Mouse (Mus musculus): ENCODE measurements around the gene Mettl7a2. TPM values are rescaled to one million over a fixed set of nuclear protein-coding genes. Genes with fewer than 3 reads are reported as not detected.
A peak's percentile ranks its signal among the peaks of the same experiment; 100 is the strongest.
"Not testable (repeated sequence)": the region's sequence is repeated elsewhere in the genome, so short reads cannot be mapped to it uniquely, and the experiment has no call there.

The Mettl7a2 gene
- polyA plus RNA-seq, 1 experiment from 2014 or later, result not detected

DNA sequence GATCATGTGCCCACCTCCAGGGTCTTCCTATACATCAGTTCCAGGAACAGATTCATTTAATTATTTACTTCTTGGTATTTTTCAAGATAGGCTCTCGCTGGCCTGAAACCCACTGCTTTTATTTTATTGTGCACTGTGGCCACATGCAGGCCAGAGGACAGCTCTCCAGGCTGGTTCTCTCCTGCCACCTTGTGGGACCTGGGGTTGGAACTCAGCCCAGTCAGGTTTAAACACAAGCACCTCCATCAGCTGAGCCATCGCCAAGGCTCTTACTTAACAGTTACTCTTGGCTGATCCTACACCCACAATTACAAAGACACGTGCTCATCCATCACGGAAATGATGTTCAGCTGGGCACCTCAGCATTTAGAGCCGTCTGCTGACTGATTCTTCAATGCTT lies 31.9 kb upstream of the Mettl7a2 start:
- Histone ChIP-seq H3K4me3 (no peak overlapping the region), H3K9me3 (no peaks in the 10 kb centered on the region), H3K4me2 (no peak overlapping the region), H3K27me3 (no peaks in the 10 kb centered on the region), H3K4me1 (replicated peaks) (no peaks in the 10 kb centered on the region), H3K9ac (no peak overlapping the region), H3K36me3 (no peaks in the 10 kb centered on the region), H3K27ac (replicated peaks) (no peak overlapping the region)
- WGBS, result 48% methylated on average over 5 of the region's 5 CpGs
- no peak for ATAC-seq (ENCODE audit: low read depth)

DNA sequence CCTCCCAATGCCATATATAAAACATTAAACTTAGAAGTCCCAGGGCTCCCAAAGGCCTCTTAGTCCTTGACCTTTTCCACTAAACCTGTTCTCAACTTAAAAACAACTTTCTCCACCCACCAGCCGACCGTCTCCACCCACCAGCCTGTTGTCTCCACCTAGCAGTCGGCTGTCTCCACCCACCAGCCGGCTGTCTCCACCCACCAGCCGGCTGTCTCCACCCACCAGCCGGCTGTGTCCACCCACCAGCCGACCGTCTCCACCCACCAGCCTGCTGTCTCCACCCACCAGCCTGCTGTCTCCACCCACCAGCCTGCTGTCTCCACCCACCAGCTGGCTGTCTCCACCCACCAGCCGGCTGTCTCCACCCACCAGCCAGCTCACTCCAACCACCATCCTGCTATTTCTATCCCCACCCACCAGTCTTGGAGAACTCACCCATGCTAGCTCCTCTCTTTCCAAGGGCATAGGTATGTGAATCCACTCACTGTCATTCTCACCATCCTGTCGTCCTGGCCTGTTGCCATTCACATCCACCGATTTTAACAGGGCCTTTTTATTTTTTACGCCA lies 28.9 kb upstream of the Mettl7a2 start:
- Histone ChIP-seq H3K4me3 (no peak overlapping the region), H3K9me3 (no peaks in the 10 kb centered on the region), H3K4me1 (replicated peaks) (no peaks in the 10 kb centered on the region), H3K9ac (no peak overlapping the region), H3K27ac (replicated peaks) (no peak overlapping the region), H3K36me3 (no peaks in the 10 kb centered on the region), H3K27me3 (no peaks in the 10 kb centered on the region), H3K4me2 (no peak overlapping the region)
- 71% methylated on average over 12 of the region's 12 CpGs for WGBS
- no peak for ATAC-seq (ENCODE audit: low read depth)

DNA sequence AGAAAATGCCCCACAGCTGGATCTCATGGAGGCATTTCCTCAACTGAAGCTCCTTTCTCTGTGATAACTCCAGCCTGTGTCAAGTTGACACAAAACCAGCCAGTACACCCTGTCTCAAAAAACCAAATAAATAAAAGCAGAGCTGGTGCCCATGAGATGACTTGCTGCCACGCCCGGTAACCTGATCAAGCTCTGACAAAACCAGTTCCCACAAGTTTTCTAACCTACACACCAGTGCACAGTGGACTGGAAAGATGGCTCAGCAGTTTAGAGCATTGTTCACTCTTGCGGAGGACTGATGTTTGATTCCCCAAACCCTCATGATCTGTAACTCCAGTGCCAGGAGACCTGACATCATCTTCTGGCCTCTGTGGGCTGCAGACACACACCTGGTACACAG lies 27.8 kb upstream of the Mettl7a2 start:
- no peak overlapping the region for H3K9ac ChIP-seq
- H3K4me1 ChIP-seq (replicated peaks), result peaks cover under 1% of the 10 kb centered on the region; the same call in 1 of the 2 replicates
- H3K36me3 ChIP-seq, result no peaks in the 10 kb centered on the region
- no peak overlapping the region for H3K4me3 ChIP-seq
- no peak overlapping the region for H3K4me2 ChIP-seq
- no peak for ATAC-seq (ENCODE audit: low read depth)
- H3K27ac ChIP-seq (replicated peaks), result no peak overlapping the region
- no peaks in the 10 kb centered on the region for H3K27me3 ChIP-seq
- H3K9me3 ChIP-seq, result no peaks in the 10 kb centered on the region
- WGBS, result 92% methylated on average over 3 of the region's 3 CpGs

DNA sequence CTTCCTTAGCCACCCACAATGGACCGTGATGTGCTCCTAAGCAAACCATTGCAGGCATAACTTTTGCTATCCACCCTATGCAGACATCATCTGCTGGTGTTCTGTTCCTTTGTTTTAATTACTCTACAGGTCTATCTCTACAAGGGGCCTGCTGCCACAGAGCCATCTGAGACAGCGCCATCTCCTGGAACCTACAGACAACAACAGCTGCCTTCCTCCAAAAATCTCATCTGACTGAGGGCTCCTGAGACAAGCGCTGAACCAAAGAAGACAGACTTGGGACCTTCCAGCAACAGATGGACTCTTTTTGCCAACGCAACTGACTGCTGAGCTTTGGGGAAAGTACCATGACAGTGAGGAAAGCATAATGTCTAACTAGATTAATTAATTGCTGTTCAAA lies 24.9 kb upstream of the Mettl7a2 start:
- H3K4me2 ChIP-seq; H3K36me3 ChIP-seq; H3K9ac ChIP-seq; H3K27me3 ChIP-seq; H3K27ac ChIP-seq (replicated peaks); ATAC-seq (ENCODE audit: low read depth); H3K9me3 ChIP-seq; H3K4me3 ChIP-seq; H3K4me1 ChIP-seq (replicated peaks): not testable (repeated sequence)
- 66% methylated on average over 4 of the region's 4 CpGs for WGBS

DNA sequence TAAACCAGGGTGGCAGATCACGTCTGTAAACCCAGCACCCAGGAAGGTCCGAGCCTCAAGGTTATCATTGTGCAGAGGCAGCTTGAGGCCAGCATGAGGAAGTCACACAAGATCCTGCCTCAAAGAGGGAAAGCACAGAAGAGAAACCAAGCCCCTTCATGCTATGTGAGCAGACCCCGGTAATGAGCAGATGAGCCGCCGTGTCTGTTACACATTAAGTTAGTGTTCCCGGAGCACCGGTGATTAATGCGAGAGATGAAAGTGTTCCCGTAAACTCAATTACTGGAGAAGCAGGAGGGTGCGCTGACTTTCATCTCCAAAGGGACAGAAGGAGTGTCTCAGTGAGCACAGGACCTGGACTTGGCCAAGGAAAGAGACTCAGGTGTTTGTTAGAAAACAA lies 23.7 kb upstream of the Mettl7a2 start:
- not testable (repeated sequence) for H3K9ac ChIP-seq; H3K9me3 ChIP-seq; H3K27ac ChIP-seq (replicated peaks); H3K36me3 ChIP-seq; H3K27me3 ChIP-seq; H3K4me3 ChIP-seq; H3K4me2 ChIP-seq; H3K4me1 ChIP-seq (replicated peaks)
- WGBS, result 31% methylated on average over 10 of the region's 10 CpGs
- ATAC-seq (ENCODE audit: low read depth), result 0 out of 2 replicates have a peak, but pooled peaks have one; percentile 23

DNA sequence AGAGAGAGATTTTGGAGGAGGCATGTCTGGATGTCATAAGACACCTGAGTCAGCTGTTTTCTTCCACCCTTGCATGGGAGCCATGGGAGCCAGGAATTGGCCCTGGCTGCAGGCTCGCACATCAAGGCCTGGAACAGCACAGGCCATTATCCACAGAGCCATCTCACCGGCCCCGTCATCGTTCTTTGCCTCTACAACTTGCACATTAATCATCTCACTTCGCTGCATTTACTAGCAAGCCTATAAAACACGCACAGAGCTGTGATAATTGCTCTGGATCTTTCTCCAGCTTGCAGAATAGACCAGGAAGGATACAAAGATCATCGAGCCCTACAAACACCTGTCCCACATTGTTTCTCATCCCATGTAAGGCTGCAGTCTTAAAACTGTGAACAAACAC lies 22.3 kb upstream of the Mettl7a2 start:
- WGBS, result 39% methylated on average over 7 of the region's 7 CpGs
- peaks cover 8% of the 10 kb centered on the region for H3K4me1 ChIP-seq (replicated peaks)
- no peak overlapping the region for H3K4me3 ChIP-seq
- no peak overlapping the region for H3K9ac ChIP-seq
- ATAC-seq (ENCODE audit: low read depth), result no peak
- H3K9me3 ChIP-seq, result no peaks in the 10 kb centered on the region
- no peaks in the 10 kb centered on the region for H3K27me3 ChIP-seq
- peak overlapping the region; percentile 43 for H3K27ac ChIP-seq (replicated peaks)
- no peak overlapping the region for H3K4me2 ChIP-seq
- H3K36me3 ChIP-seq, result no peaks in the 10 kb centered on the region

DNA sequence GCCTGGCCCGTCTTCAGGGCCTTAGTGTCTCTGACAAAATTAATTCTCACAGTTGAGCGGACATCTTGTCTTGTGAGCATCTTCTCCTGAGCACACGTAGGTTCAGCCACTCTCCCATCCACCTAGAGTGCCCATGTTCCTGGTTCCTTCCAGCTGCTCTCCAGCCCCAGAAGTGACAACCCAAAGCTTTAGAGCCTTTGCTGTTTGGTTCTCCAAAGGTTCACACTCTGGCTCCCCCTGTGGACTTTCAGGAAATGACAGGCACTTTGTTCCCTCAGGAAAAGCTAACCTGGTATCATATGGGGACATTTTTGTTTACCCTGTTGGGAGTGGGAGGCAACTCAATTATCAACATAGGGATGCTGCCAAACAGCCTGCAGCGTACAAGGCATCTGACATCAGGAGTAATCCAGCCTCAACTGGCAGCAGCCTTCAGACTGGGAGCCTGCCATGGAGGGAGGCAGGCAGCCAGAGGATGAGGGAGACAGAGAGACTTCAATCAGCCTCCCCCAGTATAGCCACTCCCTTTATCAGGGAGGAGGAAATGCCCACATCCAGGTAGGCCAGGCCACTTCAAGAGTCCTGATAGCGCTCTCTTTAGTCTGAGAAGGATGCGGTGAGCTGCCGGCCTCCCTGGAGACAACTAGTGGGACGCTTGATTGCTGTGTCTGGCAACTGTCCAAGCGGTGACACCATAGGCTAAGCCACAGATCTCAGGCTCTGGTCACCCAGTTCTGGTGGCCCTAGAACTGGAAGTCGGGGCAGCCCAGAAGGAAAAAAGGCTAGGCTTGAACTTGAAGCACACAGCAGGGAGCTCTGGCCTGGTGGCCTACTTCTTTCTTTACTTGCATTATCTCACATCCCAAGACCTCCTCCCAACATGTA lies 20.7 kb upstream of the Mettl7a2 start:
- 58% methylated on average over 3 of the region's 10 CpGs for WGBS
- H3K27ac ChIP-seq (replicated peaks); H3K9me3 ChIP-seq; H3K4me3 ChIP-seq; H3K9ac ChIP-seq; H3K4me1 ChIP-seq (replicated peaks); H3K4me2 ChIP-seq; H3K36me3 ChIP-seq; H3K27me3 ChIP-seq: not testable (repeated sequence)
- ATAC-seq (ENCODE audit: low read depth), result peak; percentile 30; the same call in 1 of the 2 replicates

DNA sequence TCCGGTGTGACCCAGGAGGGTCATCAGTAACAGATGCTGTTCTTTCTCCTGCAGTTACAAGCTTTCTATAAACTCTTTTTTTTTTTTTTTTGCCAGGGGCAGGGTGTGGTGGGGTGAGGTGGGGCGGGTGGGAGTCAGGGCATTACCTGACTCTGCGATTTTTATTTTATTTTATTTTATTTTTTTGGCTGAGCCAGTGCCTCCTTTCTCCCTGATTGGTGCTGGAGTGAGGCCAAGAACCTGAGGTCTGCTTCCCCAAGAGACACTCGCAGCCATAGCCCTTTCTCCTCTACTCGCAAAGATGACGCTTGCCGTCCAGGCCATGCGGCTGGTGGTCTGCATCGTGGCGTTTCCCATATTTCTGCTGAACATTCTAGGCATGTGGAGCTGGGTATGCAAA lies 18.4 kb upstream of the Mettl7a2 start, which contains the start of gene Mettl7a3:
TSS of gene Mettl7a3 (plus strand) at position 301 of the 400 bp plus-strand sequence.
- Histone ChIP-seq H3K4me1 (replicated peaks) (peaks cover 8% of the 10 kb centered on the region), H3K4me2 (no peak within 1 kb of the TSS), H3K9ac (no peak within 1 kb of the TSS), H3K4me3 (no peak within 1 kb of the TSS), H3K36me3 (no peaks in the 10 kb centered on the region), H3K27me3 (no peaks in the 10 kb centered on the region), H3K9me3 (no peaks in the 10 kb centered on the region), H3K27ac (replicated peaks) (no peak within 1 kb of the TSS)
- ATAC-seq (ENCODE audit: low read depth), result no peak
- 62% methylated on average over 10 of the region's 10 CpGs for WGBS

DNA sequence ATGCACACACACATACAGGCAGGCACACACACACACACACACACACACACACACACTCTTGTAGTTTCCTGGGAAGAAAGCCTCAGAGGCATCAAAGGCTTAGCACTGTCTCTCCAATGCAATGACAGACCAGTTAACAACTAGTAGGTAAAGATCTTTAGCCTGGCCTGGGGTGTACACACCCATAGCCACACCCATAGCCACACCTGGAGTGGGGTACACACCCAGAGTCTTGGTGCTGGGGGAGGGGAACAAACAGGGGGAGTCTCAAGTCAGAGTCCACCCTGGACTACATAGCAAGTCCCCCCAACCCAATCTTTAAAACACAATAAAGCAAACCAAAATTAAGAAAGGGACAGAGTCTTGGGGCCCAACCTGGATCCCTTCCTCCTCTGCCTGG lies 15.7 kb upstream of the Mettl7a2 start:
- ATAC-seq (ENCODE audit: low read depth); H3K9me3 ChIP-seq: not testable (repeated sequence)

DNA sequence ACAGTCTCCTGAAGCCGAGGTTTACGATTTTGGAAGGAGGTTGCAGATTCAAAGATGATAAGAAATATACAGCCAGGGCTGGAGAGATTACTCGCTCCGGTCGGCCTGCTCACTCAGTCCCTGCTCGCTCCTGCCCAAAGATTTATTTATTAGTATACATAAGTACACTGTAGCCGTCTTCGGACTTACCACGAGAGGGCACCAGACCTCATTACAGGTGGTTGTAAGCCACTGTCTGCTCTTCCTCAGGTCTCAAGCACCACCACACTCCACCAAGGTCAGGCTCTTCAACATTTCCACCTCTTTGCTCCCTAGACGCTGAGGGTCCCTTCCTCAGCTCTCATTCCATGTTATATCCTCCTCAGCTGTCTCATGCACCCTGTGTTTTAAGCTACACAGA lies 15.2 kb upstream of the Mettl7a2 start:
- H3K27me3 ChIP-seq; H3K9me3 ChIP-seq; H3K4me2 ChIP-seq; H3K9ac ChIP-seq; ATAC-seq (ENCODE audit: low read depth); H3K36me3 ChIP-seq; H3K27ac ChIP-seq (replicated peaks); H3K4me1 ChIP-seq (replicated peaks); H3K4me3 ChIP-seq: not testable (repeated sequence)
- WGBS, result 40% methylated on average over 10 of the region's 10 CpGs

More for the DNA sequence above, 15.7 kb upstream of the Mettl7a2 start:
- not testable (repeated sequence) for H3K4me2 ChIP-seq; H3K4me3 ChIP-seq; H3K36me3 ChIP-seq; H3K27ac ChIP-seq (replicated peaks); H3K27me3 ChIP-seq; H3K4me1 ChIP-seq (replicated peaks); H3K9ac ChIP-seq

DNA sequence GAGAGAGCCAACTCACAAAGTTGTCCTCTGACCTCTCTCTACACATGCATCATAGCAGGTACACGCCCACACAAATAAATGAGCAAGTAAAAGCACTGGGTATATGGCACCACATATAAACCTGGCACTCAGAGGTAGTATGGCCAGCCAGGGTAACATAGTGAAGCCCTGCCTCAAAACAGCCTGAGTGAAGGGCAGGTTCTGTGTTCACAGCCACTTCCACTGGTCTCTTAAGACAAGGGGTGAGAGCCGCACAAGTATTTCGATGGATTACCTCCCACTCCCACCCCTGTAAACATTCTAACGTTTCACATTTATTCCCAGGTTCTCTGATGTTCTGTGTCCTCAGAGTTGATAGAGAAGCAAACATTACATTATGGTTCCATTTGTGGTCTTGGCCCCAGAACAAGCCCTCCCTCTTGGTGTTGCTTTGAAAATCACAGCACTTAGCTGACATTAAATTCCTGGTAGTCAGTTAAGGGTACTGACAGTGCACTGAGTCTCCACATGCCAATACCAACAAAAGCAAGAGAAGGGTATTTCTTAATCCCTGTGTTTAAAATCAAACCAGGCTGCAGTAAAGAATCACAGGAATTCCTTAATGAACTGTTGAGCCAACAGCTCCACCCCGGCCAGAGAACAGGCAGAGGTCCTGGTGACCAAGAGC lies 11.6 kb upstream of the Mettl7a2 start:
- not testable (repeated sequence) for H3K27ac ChIP-seq (replicated peaks); H3K4me3 ChIP-seq; H3K4me1 ChIP-seq (replicated peaks); H3K4me2 ChIP-seq; H3K27me3 ChIP-seq; H3K36me3 ChIP-seq; H3K9ac ChIP-seq; H3K9me3 ChIP-seq; ATAC-seq (ENCODE audit: low read depth)
- WGBS, result 81% methylated on average over 4 of the region's 5 CpGs

DNA sequence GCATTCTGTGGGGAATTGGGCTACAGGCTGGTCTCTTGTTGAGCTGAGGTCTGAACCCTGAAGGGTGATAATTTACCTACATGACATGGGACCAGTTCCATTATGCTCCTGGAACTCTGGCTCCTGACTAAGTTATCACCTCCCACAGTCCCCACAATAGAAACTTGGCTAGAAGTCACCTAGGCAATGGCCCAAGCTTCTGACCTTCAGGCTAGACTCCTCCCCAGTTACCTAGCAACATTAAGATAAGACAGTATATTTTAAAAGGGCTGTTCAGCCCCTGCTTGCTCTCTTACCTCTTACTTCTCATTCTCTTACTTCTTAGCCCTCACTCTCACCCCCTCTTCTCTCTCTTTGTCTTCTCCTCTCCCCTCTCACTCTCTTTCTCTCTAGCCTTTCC lies 7.5 kb upstream of the Mettl7a2 start:
- no peaks in the 10 kb centered on the region for H3K27me3 ChIP-seq
- ATAC-seq (ENCODE audit: low read depth), result no peak
- H3K4me2 ChIP-seq, result no peak overlapping the region

More for the DNA sequence above, 7.5 kb upstream of the Mettl7a2 start:
- no peak overlapping the region for H3K9ac ChIP-seq
- no peaks in the 10 kb centered on the region for H3K4me1 ChIP-seq (replicated peaks)
- H3K27ac ChIP-seq (replicated peaks), result no peak overlapping the region
- H3K36me3 ChIP-seq, result no peaks in the 10 kb centered on the region
- H3K4me3 ChIP-seq, result no peak overlapping the region
- H3K9me3 ChIP-seq, result no peaks in the 10 kb centered on the region

Data from neural tube, embryonic 13.5 days (tissue).